Mouse (Mus musculus): ENCODE measurements around the gene Elp5. TPM values are rescaled to one million over a fixed set of nuclear protein-coding genes. Genes with fewer than 3 reads are reported as not detected.
"Not testable (repeated sequence)": the region's sequence is repeated elsewhere in the genome, so short reads cannot be mapped to it uniquely, and the experiment has no call there.

Gene Elp5
- total RNA-seq, 2 experiments from 2014 or later: 82.7 to 104 TPM

DNA sequence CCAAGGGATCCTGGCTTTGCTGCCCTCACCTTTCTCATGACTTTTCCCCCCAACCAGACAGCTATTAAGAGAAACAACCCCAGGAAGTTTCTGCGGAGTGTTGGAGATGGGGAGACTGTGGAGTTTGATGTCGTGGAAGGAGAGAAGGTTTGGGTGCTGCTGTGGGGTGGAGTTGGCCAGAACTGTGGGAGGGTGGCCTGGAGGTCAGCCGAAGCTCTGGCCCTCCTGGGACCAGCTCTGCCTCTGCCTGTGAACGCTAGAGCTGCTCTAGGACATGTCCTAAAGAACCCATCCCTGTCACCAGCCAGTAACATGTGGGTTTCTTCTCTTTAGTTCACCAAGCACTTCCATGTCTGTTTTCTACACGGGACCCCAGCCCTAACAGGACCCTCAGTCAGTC, 43.1 kb downstream of the Elp5 start:
- ATAC-seq (replicated peaks; ENCODE audit: low FRiP score, low TSS enrichment, poor library complexity, severe bottlenecking): no peak

DNA sequence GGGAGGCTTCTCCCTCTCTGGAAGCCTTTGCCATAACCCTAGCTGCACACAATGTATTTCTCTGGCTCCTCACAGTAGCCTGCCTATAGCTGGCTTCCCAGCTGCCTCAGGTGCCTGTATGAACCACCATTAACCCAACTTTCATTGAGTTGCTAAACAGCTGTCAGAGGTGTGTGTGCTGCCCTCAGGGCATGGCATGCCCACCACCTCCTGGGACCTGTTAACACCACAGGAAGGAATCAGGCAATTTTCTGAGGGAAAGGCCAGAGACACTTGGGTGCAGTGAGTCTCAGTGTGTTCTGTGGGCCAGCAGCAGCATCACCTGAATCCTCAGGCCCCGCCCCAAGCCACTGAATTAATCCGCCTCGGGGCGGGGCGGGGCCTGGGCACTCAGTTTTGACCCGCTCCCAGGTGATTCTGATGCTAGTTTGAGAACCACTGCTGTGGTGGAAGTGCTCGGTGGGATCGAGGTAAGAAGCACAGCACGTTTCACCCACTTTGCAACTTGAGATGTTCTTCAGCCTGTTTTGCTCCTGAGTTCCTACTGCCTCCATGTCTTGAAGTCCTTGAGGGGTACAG, 43.8 kb downstream of the Elp5 start:
- ATAC-seq (replicated peaks; ENCODE audit: low FRiP score, low TSS enrichment, poor library complexity, severe bottlenecking): no peak

DNA sequence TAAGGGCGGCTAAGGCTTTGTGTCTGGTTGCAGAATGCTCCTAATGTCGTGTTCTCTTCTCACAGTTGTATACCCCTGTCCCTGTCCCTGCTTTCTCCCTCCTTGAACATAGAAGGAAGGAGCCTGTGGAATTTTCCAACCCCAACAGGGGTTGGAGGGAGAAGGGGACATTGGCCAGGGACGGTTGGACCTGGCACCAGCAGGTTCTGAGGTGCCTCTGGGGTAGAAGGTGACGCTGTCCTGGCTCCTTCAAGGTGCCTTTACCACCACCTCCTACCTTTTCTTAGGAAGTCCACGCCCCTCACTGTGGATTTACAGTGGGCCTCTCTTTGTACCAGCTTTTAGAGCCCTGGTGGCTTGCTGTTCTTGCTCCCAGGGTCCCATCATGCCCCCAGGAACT, 44.5 kb downstream of the Elp5 start:
- ATAC-seq (replicated peaks; ENCODE audit: low FRiP score, low TSS enrichment, poor library complexity, severe bottlenecking): no peak

DNA sequence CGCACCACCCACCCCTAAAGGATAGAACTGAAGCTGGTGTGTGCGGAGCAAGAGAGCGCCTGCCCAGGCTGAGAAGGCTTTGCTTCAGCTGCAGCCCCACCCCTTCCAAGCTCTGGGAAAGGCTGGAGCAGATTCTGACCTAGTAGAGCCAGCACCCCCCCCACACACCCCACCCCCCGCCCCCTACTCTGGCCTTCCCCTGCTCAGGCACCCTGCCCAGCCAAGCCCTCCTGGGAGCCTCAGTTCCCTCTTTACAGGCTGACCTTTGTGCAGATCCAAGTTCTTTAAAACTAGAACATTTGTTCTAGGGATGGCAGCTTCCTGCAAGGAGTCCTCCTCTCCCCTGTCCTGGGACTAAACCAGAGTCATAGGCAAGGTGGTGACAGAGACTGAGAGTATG, 44.9 kb downstream of the Elp5 start:
- ATAC-seq (replicated peaks; ENCODE audit: low FRiP score, low TSS enrichment, poor library complexity, severe bottlenecking): no peak

DNA sequence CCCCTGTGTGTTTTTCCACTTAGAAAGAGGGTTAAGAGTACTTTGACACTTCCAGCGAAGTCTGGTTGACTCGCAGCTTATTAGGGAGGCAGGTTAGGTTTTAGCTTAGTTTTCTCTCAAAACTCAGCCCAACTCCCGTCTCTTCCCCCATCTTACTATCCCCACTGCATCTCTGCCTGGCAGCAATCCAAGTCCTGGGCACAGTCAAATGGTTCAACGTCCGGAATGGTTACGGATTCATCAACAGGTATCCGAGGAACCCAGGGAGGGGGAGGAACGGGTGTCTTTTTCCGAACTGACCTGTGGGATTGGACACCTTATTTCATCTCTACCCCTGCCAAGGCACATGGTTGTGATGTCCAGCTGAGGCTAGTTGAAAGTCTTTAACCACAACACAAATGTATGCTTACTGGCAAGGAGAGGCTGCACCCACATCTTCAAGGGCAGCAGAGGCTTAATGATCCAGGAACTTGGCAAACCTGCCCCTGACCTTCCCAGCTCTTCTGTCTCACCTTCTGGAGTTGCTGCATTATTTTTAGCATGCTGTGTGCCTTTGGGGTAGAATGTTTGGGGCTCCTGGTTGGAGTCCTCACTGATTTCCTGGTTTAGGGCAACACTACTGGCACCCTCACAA, 45.5 kb downstream of the Elp5 start:
- ATAC-seq (replicated peaks; ENCODE audit: low FRiP score, low TSS enrichment, poor library complexity, severe bottlenecking): no peak

DNA sequence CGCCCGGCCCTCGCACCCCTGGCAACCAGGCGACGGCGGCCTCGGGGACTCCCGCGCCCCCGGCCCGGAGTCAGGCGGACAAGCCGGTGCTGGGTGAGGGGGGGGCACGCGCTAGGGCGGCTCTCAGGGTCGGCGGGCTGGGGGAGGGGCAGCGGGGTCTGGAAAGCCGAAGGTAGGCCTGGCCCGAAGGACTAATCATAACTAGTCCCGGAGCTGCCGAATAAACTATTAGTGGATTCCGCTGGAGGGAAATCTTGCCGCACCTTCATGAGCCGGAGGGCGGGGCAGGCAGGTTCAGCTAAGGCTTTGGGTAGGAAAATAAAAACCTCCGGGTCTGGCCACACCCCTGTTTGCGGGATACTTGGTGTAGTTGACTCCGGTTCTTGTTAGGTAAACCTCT, 46.2 kb downstream of the Elp5 start:
- ATAC-seq (replicated peaks; ENCODE audit: low FRiP score, low TSS enrichment, poor library complexity, severe bottlenecking): no peak

DNA sequence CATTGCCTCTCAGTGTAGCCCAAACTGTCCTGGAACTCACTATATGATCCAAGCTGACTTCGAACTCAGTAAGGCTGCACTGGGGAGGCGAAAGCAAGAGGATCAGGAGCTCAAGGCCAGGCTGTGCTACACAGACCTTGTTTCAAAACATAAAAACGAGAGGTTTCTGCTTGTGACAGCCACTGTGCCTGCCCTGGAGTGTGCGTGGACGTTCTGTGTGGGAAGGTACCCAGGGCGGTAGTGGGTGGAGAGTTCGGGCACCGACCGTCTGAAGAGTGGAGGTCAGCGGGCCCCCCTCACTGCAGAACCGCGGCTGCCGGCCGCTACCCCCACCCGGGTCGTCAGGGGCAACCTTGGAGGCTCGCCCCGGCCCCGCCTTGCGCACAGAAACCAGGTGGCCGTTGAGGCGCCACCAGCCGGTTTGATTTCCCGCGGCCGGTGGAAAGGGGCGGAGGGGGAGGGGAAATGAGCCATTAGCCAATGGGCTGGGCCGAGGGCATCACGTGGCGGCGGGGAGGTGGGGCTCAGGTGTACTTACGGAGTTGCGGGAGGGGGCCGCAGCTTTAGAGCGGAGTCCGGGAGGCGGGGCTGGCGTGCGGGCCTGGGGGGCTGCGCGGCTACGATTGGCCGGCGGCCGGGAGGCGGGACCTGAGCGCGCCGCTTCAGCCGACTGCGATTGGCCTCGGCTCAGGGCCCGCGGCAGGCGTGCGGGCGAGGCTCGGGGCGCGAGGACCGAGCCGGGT, 47.0 kb downstream of the Elp5 start, which contains the start of gene Ybx2:
TSS of gene Ybx2 (plus strand) at position 660 of the 743 bp plus-strand sequence.
- peak; percentile 49 for ATAC-seq (replicated peaks; ENCODE audit: low FRiP score, low TSS enrichment, poor library complexity, severe bottlenecking)

DNA sequence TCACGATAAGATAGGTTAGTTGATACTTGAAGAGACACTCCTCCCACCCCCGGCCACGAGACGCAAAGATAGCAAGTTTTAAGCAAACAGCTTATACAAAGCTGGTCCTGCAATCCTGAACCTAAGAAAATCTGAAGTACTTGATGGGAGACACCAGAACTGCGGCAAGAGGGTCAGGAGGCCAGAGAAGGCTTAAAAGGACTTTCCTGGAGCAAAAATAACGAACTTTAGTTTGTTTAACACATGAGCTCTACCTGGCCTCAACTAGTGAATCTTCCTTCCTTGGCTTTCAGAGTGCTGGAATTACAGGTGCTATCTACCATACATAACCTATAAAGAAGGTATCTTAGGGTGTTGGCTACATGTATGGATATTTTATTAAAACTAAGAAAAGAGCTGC, 47.6 kb downstream of the Elp5 start:
- no peak for ATAC-seq (replicated peaks; ENCODE audit: low FRiP score, low TSS enrichment, poor library complexity, severe bottlenecking)

DNA sequence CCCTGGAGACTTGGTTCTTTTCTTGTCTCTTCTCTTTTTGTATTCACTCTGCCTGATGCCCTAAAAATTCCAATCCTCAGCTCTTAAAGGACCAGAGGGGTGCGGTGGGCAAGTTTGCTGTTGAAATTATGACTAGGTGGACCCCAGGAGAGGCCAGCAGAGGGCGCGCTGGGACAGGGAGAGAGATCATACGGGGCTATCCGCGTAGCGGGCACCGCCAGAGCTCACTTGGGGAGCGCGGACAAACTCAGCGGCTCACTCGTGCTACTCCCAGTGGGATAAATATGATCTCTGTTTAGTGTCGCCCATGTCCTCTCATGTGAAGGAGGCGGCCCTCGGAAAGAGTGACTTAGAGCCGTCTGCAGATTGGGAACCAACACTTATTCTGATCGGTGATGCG, 48.1 kb downstream of the Elp5 start:
- ATAC-seq (replicated peaks; ENCODE audit: low FRiP score, low TSS enrichment, poor library complexity, severe bottlenecking): peak; percentile 74

DNA sequence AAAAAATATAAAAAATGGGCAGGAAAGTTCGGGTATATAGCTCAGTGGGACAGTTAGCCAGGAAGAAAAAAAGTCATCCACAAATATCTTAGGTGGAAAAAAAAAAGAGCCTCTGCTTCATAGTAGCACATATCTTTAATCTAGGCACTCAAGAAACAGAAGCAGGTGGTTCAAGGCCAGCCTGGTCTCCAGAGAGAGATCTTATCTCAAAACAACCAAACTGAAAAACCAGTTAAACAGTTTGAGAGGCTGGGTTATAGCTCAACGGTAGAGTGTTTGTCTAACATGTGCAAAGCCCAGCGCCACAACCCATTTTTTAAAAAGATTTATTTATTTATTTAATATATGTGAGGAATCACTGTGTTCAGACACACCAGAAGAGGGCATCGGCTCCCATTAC, 49.3 kb downstream of the Elp5 start:
- no peak for ATAC-seq (replicated peaks; ENCODE audit: low FRiP score, low TSS enrichment, poor library complexity, severe bottlenecking)

DNA sequence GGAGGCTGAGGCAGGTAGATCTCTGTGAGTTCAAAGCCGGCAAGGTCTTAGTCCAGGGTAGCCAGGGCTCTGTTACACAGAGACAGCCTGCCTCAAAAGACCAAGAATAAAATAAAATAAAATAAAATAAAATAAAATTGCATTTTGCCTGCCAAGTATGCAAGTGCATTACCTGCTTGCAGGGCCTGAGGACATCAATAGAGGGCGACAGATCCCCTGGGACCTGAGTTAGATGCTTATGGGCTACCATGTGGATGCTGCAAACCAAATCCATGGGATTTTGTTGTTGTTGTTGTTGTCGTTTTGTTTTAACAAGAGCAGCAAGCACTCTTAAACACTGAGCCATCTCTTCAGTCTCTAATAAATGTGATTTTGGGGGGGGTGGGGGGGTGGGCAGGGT, 50.1 kb downstream of the Elp5 start:
- ATAC-seq (replicated peaks; ENCODE audit: low FRiP score, low TSS enrichment, poor library complexity, severe bottlenecking): no peak

DNA sequence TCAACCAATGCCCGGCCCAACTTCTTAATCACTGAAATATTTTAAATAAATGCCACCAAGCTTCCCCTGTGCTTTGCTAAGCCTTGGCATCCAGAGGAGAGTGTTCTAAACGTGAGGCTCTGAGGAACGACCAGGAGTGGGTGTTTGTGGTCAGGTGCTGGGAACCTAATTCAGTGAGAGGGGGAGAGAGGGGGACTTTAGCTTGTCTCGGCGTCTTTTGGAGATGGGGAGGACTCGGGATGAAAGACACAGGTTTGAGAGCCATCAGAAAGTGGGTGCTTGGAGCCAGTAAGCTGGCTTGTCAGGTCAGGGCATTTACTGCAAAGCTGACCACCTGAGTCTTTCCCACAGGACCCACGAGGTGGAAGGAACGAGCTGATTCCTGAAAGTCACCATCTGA, 50.5 kb downstream of the Elp5 start:
- ATAC-seq (replicated peaks; ENCODE audit: low FRiP score, low TSS enrichment, poor library complexity, severe bottlenecking): no peak

DNA sequence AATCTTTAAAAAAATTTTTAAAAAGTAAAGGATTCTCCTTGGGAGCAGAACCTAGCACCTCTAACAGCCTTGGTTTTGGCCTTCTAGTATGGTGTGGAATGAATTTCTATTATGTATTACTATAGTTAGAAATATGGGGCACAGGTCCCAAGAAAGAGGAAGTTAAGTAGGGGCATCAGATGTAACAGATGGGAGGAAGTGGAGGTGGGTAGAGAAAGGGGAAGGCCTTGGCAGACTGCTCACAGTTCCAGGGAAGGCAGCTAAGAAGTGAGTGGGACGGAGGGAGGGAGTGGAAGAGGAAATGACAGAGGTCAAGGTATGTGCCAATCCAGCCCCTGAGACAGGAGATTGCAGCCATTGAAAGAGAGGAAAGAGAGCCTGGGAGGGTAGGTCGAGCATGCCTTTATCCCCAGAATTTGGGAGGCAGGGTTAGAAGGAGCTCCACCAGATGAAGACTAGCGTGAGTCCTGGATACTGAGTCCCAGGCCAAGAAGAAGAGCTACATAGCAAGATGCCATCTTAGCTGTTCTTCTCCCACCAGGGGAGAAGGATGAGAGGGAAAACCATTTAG, 51.3 kb downstream of the Elp5 start:
- ATAC-seq (replicated peaks; ENCODE audit: low FRiP score, low TSS enrichment, poor library complexity, severe bottlenecking): no peak

DNA sequence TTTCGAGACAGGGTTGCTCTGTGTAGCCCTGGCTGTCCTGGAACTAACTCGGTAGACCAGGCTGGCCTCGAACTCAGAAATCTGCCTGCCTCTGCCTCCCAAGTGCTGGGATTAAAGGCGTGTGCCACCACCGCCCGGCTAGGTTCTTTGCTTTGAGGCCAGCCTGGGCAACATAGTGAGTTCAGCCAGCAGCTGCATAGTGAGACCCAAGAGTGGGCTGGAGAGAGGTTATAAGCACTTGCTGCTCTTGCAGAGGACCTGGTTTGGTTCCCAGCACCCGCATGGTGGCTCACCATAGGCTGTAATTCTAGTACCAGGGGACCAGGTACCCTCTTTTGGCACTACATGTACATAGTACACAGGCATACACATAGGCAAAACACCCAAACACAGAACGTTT, 52.1 kb downstream of the Elp5 start:
- not testable (repeated sequence) for ATAC-seq (replicated peaks; ENCODE audit: low FRiP score, low TSS enrichment, poor library complexity, severe bottlenecking)

DNA sequence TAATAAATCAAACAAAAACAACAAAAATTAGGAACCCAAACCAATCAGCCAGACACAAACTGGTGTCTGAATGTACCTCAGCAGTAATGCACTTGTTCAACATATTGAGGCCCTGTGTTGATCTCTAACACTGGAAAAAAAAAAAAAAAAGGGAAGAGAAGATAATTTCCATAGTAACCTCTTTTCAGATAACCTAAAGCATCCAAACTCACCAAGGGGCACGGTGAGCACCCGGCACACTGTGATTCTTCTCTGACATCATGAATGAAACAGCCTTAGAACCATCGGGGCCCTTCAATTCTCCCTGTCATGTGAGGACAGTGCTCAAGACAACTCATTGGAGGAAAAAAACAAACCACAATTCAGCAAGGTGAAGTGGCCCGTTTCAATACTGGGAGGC, 52.6 kb downstream of the Elp5 start:
- ATAC-seq (replicated peaks; ENCODE audit: low FRiP score, low TSS enrichment, poor library complexity, severe bottlenecking): no peak

DNA sequence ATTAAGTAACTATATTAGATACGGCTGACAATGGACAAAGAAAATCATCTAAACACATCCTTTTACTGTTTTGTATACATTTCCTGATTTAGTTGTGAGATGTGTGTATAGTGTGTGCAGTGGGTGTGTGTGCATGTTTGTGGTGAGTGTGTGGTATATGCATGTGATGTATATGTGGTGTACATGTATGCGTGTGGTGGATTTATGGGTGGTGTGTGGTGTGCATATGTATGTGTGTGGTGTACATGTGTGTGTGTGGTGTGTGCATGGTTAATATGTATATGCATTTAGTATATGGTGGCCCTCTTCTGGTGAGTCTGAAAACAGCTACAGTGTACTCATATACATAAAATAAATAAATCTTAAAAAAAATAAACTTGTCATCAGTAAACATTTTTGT, 54.8 kb downstream of the Elp5 start:
- ATAC-seq (replicated peaks; ENCODE audit: low FRiP score, low TSS enrichment, poor library complexity, severe bottlenecking): no peak

DNA sequence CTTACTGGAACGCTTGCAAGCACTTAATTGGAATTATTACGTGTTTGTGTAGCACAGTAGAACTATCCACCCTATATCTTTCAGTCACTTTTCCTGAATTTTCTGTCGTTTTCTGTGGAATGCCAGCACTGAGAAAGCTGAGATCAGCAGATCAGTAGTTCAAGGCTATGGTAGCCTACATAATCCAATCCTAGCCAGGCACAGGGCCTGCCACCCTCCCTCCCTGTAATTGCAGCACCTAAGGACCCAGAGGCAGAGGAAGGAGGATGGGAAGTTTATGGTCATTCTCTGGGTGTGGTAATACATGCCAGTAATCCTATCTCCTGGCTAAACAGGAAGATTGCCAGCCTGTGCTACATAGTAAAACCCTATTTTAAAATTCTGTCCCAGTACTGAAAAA, 59.5 kb downstream of the Elp5 start:
- no peak for ATAC-seq (replicated peaks; ENCODE audit: low FRiP score, low TSS enrichment, poor library complexity, severe bottlenecking)

DNA sequence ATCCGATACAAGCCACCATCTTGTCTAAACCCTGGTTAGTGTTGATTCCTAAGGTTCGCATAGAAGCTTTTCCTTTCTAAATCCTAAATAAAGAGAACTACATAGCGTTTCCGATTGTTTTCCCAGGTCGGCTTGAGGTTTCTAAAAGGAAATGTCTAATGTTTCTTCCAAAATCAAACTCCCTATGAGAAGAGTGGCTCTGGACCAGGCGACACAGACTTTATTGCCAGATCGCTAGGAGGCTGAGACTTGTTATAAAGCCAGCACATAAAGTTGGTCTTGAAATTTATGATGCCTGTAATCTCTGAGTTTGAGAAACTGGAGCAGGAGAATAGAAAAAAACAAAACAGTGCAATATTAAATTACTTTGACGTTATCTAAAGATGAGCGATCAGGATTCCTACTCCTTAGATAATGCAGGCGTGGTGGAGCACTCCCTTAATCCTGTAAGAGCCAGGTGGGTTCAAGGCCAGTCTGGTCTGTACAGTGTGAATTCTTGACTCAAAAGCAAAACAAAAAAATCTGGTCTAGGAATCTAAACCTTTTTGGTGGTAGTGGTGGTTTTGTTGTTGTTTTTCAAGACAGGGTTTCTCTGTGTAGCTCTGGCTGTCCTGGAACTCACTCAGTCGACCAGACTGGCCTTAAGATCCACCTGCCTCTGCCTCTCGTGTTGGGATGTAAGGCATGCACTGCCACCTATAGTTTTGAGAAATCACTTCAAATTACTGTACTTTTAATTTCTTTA, 60.1 kb downstream of the Elp5 start:
- ATAC-seq (replicated peaks; ENCODE audit: low FRiP score, low TSS enrichment, poor library complexity, severe bottlenecking): no peak

DNA sequence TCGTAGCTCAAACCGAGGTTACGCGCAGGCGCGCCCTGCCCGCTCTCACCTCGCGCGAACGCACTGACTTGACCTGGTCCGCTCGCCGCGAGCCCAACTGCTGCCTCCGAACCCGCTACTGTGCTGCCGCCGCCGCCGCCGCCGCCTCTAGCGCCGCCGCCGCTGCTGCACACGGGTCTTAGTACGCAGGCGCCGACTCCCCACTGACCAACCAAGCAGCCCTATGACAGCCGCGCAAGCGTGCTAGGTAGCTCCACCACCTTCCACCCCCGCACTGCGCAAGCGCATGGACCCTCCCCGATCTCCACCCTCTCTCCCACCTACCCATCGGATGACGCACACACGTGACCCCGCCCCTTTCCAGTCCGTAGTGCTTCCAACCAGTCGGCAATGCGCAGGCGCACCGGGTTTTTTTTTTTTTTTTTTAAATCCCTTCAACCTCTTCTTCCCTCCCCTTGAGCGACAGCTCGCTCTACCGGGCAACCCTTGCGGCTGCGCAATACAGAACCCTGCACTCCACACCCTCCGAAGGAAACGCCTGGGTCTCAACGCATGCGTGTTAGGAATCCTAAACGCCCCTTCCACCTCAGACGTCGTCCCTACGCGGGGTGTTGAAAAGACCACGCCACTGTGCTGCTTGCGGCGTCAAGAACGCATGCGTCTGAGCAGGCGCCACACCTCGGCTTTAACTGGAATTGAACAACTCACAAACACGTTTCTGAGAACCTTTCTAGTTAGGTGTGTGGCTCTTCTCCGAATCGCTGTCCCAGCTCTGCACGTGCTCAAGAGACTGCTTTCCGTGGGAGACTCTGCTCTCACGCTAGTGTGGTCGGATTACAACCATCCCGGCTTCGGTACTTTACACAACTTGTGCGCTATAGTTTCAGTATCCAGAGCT, 61.0 kb downstream of the Elp5 start, which contains the start of gene Eif5a:
TSS of gene Eif5a (minus strand) at position 845 of the 898 bp plus-strand sequence.
- peak; percentile 80 for ATAC-seq (replicated peaks; ENCODE audit: low FRiP score, low TSS enrichment, poor library complexity, severe bottlenecking)
